Mouse (Mus musculus): ENCODE measurements around the gene Ids. TPM values are rescaled to one million over a fixed set of nuclear protein-coding genes. Genes with fewer than 3 reads are reported as not detected.
"Not testable (repeated sequence)": the region's sequence is repeated elsewhere in the genome, so short reads cannot be mapped to it uniquely, and the experiment has no call there.

Ids gene
- total RNA-seq (2012; rRNA removed), result 2.9 and 3.1 TPM in 2 replicates
- 1 to 10 TPM in 1 of 2 experiments, not detected in 1; 8.1 TPM for polyA plus RNA-seq (2012; ENCODE audit: insufficient read depth in 1 of 2, insufficient read length in 2 of 2, low read depth in 1 of 2, low replicate concordance in 2 of 2, missing spikeins in 1 of 2)

- no peak for TF ChIP-seq USF1 (IDR thresholded peaks at IDR 0.05; ENCODE audit: low read depth, low read length)
- TF ChIP-seq HCFC1 (IDR thresholded peaks at IDR 0.05; ENCODE audit: low read depth, low read length), result peak; percentile 66
- TF ChIP-seq NRF1 (IDR thresholded peaks at IDR 0.05; ENCODE audit: insufficient read depth, low read depth, low read length, poor library complexity, severe bottlenecking), result peak; percentile 78
- TF ChIP-seq POLR2A (IDR thresholded peaks at IDR 0.05; ENCODE audit: control insufficient read depth in 1 of 2, insufficient read depth in 1 of 2, low read depth in 1 of 2, low read length in 2 of 2, poor library complexity in 1 of 2), result peak in 1 of 2 experiments; percentile 62; a peak in 3 of 4 replicates
- Histone ChIP-seq H3K79me2 (ENCODE audit: control insufficient read depth, insufficient read depth, low read length, poor library complexity) (no peaks in the 10 kb centered on the region), H3K9ac (ENCODE audit: control insufficient read depth, low read depth, low read length, poor library complexity, severe bottlenecking) (peak within 1 kb of the TSS; percentile 75), H3K9me3 (replicated peaks; ENCODE audit: insufficient read depth, low read length) (no peaks in the 10 kb centered on the region), H3K27ac (ENCODE audit: control insufficient read depth, low read depth, low read length) (no peak within 1 kb of the TSS; the same call in 1 of the 2 replicates), H3K27me3 (ENCODE audit: control insufficient read depth in 1 of 2, insufficient read depth in 2 of 2, low read length in 2 of 2) (no peaks in the 10 kb centered on the region), H3K4me1 (ENCODE audit: control insufficient read depth in 1 of 2, insufficient read depth in 2 of 2, low read length in 2 of 2) (no peaks in the 10 kb centered on the region; a peak in 1 of 4 replicates), H3K4me3 (ENCODE audit: control insufficient read depth in 1 of 2, insufficient read depth in 1 of 2, low read depth in 2 of 2, low read length in 2 of 2) (peak within 1 kb of the TSS; percentile 56 to 80), H3K36me3 (ENCODE audit: control insufficient read depth in 1 of 2, insufficient read depth in 2 of 2, low read length in 2 of 2) (no peaks in the 10 kb centered on the region; a peak in 1 of 4 replicates)
- DNase-seq (ENCODE audit: low read depth, low spot score), result peak; percentile 89
Observed at GRCm38 (mm10) chrX:70364661-70365613, at the start of gene Ids. TSS of gene Ids (minus strand) at chrX:70365084.

- not testable (repeated sequence) for H3K9me3 ChIP-seq (replicated peaks; ENCODE audit: insufficient read depth, low read length); H3K27me3 ChIP-seq (ENCODE audit: control insufficient read depth in 1 of 2, insufficient read depth in 2 of 2, low read length in 2 of 2); H3K4me3 ChIP-seq (ENCODE audit: control insufficient read depth in 1 of 2, insufficient read depth in 1 of 2, low read depth in 2 of 2, low read length in 2 of 2); H3K9ac ChIP-seq (ENCODE audit: control insufficient read depth, low read depth, low read length, poor library complexity, severe bottlenecking); H3K27ac ChIP-seq (ENCODE audit: control insufficient read depth, low read depth, low read length); H3K36me3 ChIP-seq (ENCODE audit: control insufficient read depth in 1 of 2, insufficient read depth in 2 of 2, low read length in 2 of 2); H3K79me2 ChIP-seq (ENCODE audit: control insufficient read depth, insufficient read depth, low read length, poor library complexity); H3K4me1 ChIP-seq (ENCODE audit: control insufficient read depth in 1 of 2, insufficient read depth in 2 of 2, low read length in 2 of 2); DNase-seq (ENCODE audit: low read depth, low spot score)
Observed at GRCm38 (mm10) chrX:70392636-70393035, 27.8 kb upstream of the Ids start.

- Histone ChIP-seq H3K27ac (ENCODE audit: control insufficient read depth, low read depth, low read length) (peak overlapping the region; percentile 68), H3K4me3 (ENCODE audit: control insufficient read depth in 1 of 2, insufficient read depth in 1 of 2, low read depth in 2 of 2, low read length in 2 of 2) (peak overlapping the region; percentile 91 to 92), H3K9ac (ENCODE audit: control insufficient read depth, low read depth, low read length, poor library complexity, severe bottlenecking) (peak overlapping the region; percentile 71), H3K4me1 (ENCODE audit: control insufficient read depth in 1 of 2, insufficient read depth in 2 of 2, low read length in 2 of 2) (peaks cover 0 to 5% of the 10 kb centered on the region in 2 experiments; a peak in 2 of 4 replicates), H3K9me3 (replicated peaks; ENCODE audit: insufficient read depth, low read length) (no peaks in the 10 kb centered on the region), H3K27me3 (ENCODE audit: control insufficient read depth in 1 of 2, insufficient read depth in 2 of 2, low read length in 2 of 2) (no peaks in the 10 kb centered on the region), H3K36me3 (ENCODE audit: control insufficient read depth in 1 of 2, insufficient read depth in 2 of 2, low read length in 2 of 2) (no peaks in the 10 kb centered on the region), H3K79me2 (ENCODE audit: control insufficient read depth, insufficient read depth, low read length, poor library complexity) (no peaks in the 10 kb centered on the region; the same call in 1 of the 2 replicates)
- no peak for DNase-seq (ENCODE audit: low read depth, low spot score)
- no peak for TF ChIP-seq JUND (IDR thresholded peaks at IDR 0.05; ENCODE audit: low read depth, low read length)
- no peak for TF ChIP-seq ZNF384 (IDR thresholded peaks at IDR 0.05; ENCODE audit: low read depth, low read length)
- no peak; the same call in 1 of the 2 replicates for TF ChIP-seq SIN3A (IDR thresholded peaks at IDR 0.05; ENCODE audit: low read length)
- TF ChIP-seq POLR2A (IDR thresholded peaks at IDR 0.05; ENCODE audit: control insufficient read depth in 1 of 2, insufficient read depth in 1 of 2, low read depth in 1 of 2, low read length in 2 of 2, poor library complexity in 1 of 2), result 0 out of 4 replicates have a peak, but pooled peaks of 1 of the 2 experiments have one; percentile 28
Observed at GRCm38 (mm10) chrX:70385962-70386351, 21.1 kb upstream of the Ids start.
